Mouse (Mus musculus): ENCODE results near the gene Nlgn1. TPM values are rescaled to one million over a fixed set of nuclear protein-coding genes. Genes with fewer than 3 reads are reported as not detected.

Gene Nlgn1
- polyA plus RNA-seq, 1 experiment from 2014 or later = 18.6 TPM

GRCm38 (mm10) chr3:26297869-26298268 is 34.4 kb downstream of the Nlgn1 start:
- no peaks in the 10 kb centered on the region for H3K9me3 ChIP-seq
- no peak overlapping the region for H3K4me3 ChIP-seq (replicated peaks)
- WGBS = 51% methylated on average over 5 of the region's 5 CpGs
- H3K9ac ChIP-seq (replicated peaks) = no peak overlapping the region
- no peak for ATAC-seq
- no peaks in the 10 kb centered on the region for H3K36me3 ChIP-seq
- no peaks in the 10 kb centered on the region for H3K4me1 ChIP-seq (replicated peaks)
- H3K27ac ChIP-seq = no peak overlapping the region
- no peaks in the 10 kb centered on the region for H3K27me3 ChIP-seq
- no peak overlapping the region for H3K4me2 ChIP-seq (replicated peaks)

GRCm38 (mm10) chr3:26270894-26271795 is 61.1 kb downstream of the Nlgn1 start:
- Histone ChIP-seq H3K27me3 (no peaks in the 10 kb centered on the region), H3K4me3 (replicated peaks) (no peak overlapping the region), H3K4me1 (replicated peaks) (peaks cover 9% of the 10 kb centered on the region), H3K9ac (replicated peaks) (no peak overlapping the region), H3K36me3 (no peaks in the 10 kb centered on the region), H3K9me3 (no peaks in the 10 kb centered on the region), H3K27ac (no peak overlapping the region), H3K4me2 (replicated peaks) (no peak overlapping the region)
- ATAC-seq = peak; percentile 53; the same call in 1 of the 2 replicates
- 15% methylated on average over 4 of the region's 4 CpGs for whole genome bisulfite sequencing

- Histone ChIP-seq H3K4me1 (replicated peaks) (peaks cover 5% of the 10 kb centered on the region), H3K27ac (no peak overlapping the region), H3K9me3 (no peaks in the 10 kb centered on the region), H3K36me3 (no peaks in the 10 kb centered on the region), H3K27me3 (peaks cover 10% of the 10 kb centered on the region), H3K4me3 (replicated peaks) (no peak overlapping the region), H3K4me2 (replicated peaks) (no peak overlapping the region), H3K9ac (replicated peaks) (no peak overlapping the region)
- ATAC-seq = no peak
- 87% methylated on average over 7 of the region's 7 CpGs for WGBS
These were observed 85.7 kb downstream of the Nlgn1 start for GRCm38 (mm10) chr3:26246564-26246963.

- H3K4me3 ChIP-seq (replicated peaks) = no peak overlapping the region
- no peak overlapping the region for H3K4me2 ChIP-seq (replicated peaks)
- peaks cover 5% of the 10 kb centered on the region for H3K4me1 ChIP-seq (replicated peaks)
- no peak overlapping the region for H3K27ac ChIP-seq
- no peaks in the 10 kb centered on the region for H3K36me3 ChIP-seq
- WGBS = 47% methylated on average over 2 of the region's 2 CpGs
- H3K27me3 ChIP-seq = peaks cover 11% of the 10 kb centered on the region; the same call in 1 of the 2 replicates
- H3K9ac ChIP-seq (replicated peaks) = no peak overlapping the region
- H3K9me3 ChIP-seq = no peaks in the 10 kb centered on the region
- peak; percentile 80 for ATAC-seq
These were observed 89.0 kb downstream of the Nlgn1 start for GRCm38 (mm10) chr3:26243274-26243673.

- Histone ChIP-seq H3K36me3 (no peaks in the 10 kb centered on the region), H3K4me1 (replicated peaks) (no peaks in the 10 kb centered on the region), H3K4me3 (replicated peaks) (no peak overlapping the region), H3K27me3 (no peaks in the 10 kb centered on the region), H3K9me3 (no peaks in the 10 kb centered on the region), H3K9ac (replicated peaks) (no peak overlapping the region), H3K4me2 (replicated peaks) (no peak overlapping the region), H3K27ac (no peak overlapping the region)
- WGBS = 90% methylated on average over 2 of the region's 2 CpGs
- no peak for ATAC-seq
These were observed 102.3 kb downstream of the Nlgn1 start for GRCm38 (mm10) chr3:26230006-26230405.

- no peak overlapping the region for H3K4me2 ChIP-seq (replicated peaks)
- no peak overlapping the region for H3K27ac ChIP-seq
- 0 out of 2 replicates have a peak, but pooled peaks have one; percentile 20 for ATAC-seq
- no peaks in the 10 kb centered on the region for H3K4me1 ChIP-seq (replicated peaks)
- no peak overlapping the region for H3K9ac ChIP-seq (replicated peaks)
- WGBS = 73% methylated on average over 6 of the region's 6 CpGs
- no peak overlapping the region for H3K4me3 ChIP-seq (replicated peaks)
- H3K36me3 ChIP-seq = no peaks in the 10 kb centered on the region
- no peaks in the 10 kb centered on the region for H3K9me3 ChIP-seq
- H3K27me3 ChIP-seq = no peaks in the 10 kb centered on the region
These were observed 103.4 kb downstream of the Nlgn1 start for GRCm38 (mm10) chr3:26228827-26229226.

- H3K9ac ChIP-seq (replicated peaks) = no peak overlapping the region
- ATAC-seq = no peak
- H3K4me1 ChIP-seq (replicated peaks) = no peaks in the 10 kb centered on the region
- H3K27ac ChIP-seq = no peak overlapping the region
- H3K36me3 ChIP-seq = no peaks in the 10 kb centered on the region
- no peak overlapping the region for H3K4me3 ChIP-seq (replicated peaks)
- H3K4me2 ChIP-seq (replicated peaks) = no peak overlapping the region
- H3K27me3 ChIP-seq = no peaks in the 10 kb centered on the region
- H3K9me3 ChIP-seq = no peaks in the 10 kb centered on the region
- WGBS = 67% methylated on average over 4 of the region's 4 CpGs
These were observed 104.0 kb downstream of the Nlgn1 start for GRCm38 (mm10) chr3:26228172-26228781.

GRCm38 (mm10) chr3:26223500-26223899 is 108.8 kb downstream of the Nlgn1 start:
- no peak overlapping the region for H3K4me2 ChIP-seq (replicated peaks)
- 84% methylated on average over 3 of the region's 3 CpGs for WGBS
- ATAC-seq = no peak

GRCm38 (mm10) chr3:26216231-26216630 is 116.0 kb downstream of the Nlgn1 start:
- H3K36me3 ChIP-seq = no peaks in the 10 kb centered on the region
- H3K4me2 ChIP-seq (replicated peaks) = no peak overlapping the region
- no peaks in the 10 kb centered on the region for H3K27me3 ChIP-seq
- no peak overlapping the region for H3K27ac ChIP-seq
- no peak overlapping the region for H3K4me3 ChIP-seq (replicated peaks)
- whole genome bisulfite sequencing = 78% methylated on average over 5 of the region's 5 CpGs
- H3K9ac ChIP-seq (replicated peaks) = no peak overlapping the region
- H3K9me3 ChIP-seq = no peaks in the 10 kb centered on the region
- no peaks in the 10 kb centered on the region for H3K4me1 ChIP-seq (replicated peaks)
- ATAC-seq = no peak

More at GRCm38 (mm10) chr3:26223500-26223899, 108.8 kb downstream of the Nlgn1 start:
- H3K36me3 ChIP-seq = no peaks in the 10 kb centered on the region
- H3K9me3 ChIP-seq = no peaks in the 10 kb centered on the region
- no peak overlapping the region for H3K4me3 ChIP-seq (replicated peaks)
- no peaks in the 10 kb centered on the region for H3K27me3 ChIP-seq
- H3K27ac ChIP-seq = no peak overlapping the region
- no peak overlapping the region for H3K9ac ChIP-seq (replicated peaks)
- H3K4me1 ChIP-seq (replicated peaks) = no peaks in the 10 kb centered on the region

- no peak for ATAC-seq
- WGBS = 90% methylated on average over 3 of the region's 3 CpGs
- H3K9ac ChIP-seq (replicated peaks) = no peak overlapping the region
- H3K36me3 ChIP-seq = no peaks in the 10 kb centered on the region
- H3K4me1 ChIP-seq (replicated peaks) = no peaks in the 10 kb centered on the region
- no peak overlapping the region for H3K4me2 ChIP-seq (replicated peaks)
- no peak overlapping the region for H3K4me3 ChIP-seq (replicated peaks)
- no peaks in the 10 kb centered on the region for H3K27me3 ChIP-seq
- H3K9me3 ChIP-seq = no peaks in the 10 kb centered on the region
- H3K27ac ChIP-seq = no peak overlapping the region
These were observed 129.6 kb downstream of the Nlgn1 start for GRCm38 (mm10) chr3:26202702-26203101.

- no peaks in the 10 kb centered on the region for H3K9me3 ChIP-seq
- no peak overlapping the region for H3K4me2 ChIP-seq (replicated peaks)
- 72% methylated on average over 1 of the region's 1 CpGs for WGBS
- ATAC-seq = no peak
- H3K27ac ChIP-seq = no peak overlapping the region
- H3K4me1 ChIP-seq (replicated peaks) = no peaks in the 10 kb centered on the region
- H3K4me3 ChIP-seq (replicated peaks) = no peak overlapping the region
- H3K27me3 ChIP-seq = no peaks in the 10 kb centered on the region
- no peaks in the 10 kb centered on the region for H3K36me3 ChIP-seq
- no peak overlapping the region for H3K9ac ChIP-seq (replicated peaks)
These were observed 130.8 kb downstream of the Nlgn1 start for GRCm38 (mm10) chr3:26201410-26201809.

GRCm38 (mm10) chr3:26194970-26195369 is 137.3 kb downstream of the Nlgn1 start:
- 92% methylated on average over 2 of the region's 2 CpGs for WGBS
- Histone ChIP-seq H3K36me3 (no peaks in the 10 kb centered on the region), H3K4me2 (replicated peaks) (no peak overlapping the region), H3K27me3 (no peaks in the 10 kb centered on the region), H3K4me1 (replicated peaks) (no peaks in the 10 kb centered on the region), H3K9ac (replicated peaks) (no peak overlapping the region), H3K4me3 (replicated peaks) (no peak overlapping the region), H3K9me3 (no peaks in the 10 kb centered on the region), H3K27ac (no peak overlapping the region)
- ATAC-seq = no peak
